Mouse (Mus musculus) right cerebral cortex, postnatal 14 days (tissue): ENCODE measurements at regions not wholly inside any gene's neighbourhood (a gene's known extent, or its start where the extent isn't known, plus 50 kb on each side); places are given as distances from the start of the nearest gene placed in this dataset.

Source experiments
- DNase-seq: peaks from one replicate; pipeline ENCODE4 v3.0.0; 2022

GRCm38 (mm10) chr11:71884861-71885260 lies 135.1 kb downstream of the Wscd1 start:
- DNase-seq, result no peak

GRCm38 (mm10) chr11:71881841-71882240 lies 132.1 kb downstream of the Wscd1 start:
- no peak for DNase-seq

DNA sequence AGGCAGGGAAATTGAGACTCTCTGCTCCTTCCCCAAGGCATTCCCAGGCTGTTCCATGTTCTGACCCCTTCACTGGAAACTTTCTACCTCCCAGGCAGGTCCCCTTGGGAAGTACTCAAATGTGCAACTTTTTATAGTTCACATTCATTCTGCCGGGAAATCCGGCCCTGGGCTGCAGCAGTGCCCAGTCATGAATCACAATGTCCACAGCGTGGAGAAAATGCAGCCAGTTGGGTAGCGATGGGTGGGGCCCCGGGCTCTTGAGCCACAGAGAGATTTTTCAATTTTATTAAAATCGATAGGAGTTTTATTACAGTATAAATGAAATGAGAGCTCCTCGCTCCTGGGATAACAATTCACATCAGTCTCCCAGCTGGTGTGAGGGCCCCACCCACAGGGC lies 121.6 kb downstream of the Wscd1 start:
- DNase-seq, result no peak

GRCm38 (mm10) chr11:71866690-71867089 lies 117.0 kb downstream of the Wscd1 start:
- no peak for DNase-seq

DNA sequence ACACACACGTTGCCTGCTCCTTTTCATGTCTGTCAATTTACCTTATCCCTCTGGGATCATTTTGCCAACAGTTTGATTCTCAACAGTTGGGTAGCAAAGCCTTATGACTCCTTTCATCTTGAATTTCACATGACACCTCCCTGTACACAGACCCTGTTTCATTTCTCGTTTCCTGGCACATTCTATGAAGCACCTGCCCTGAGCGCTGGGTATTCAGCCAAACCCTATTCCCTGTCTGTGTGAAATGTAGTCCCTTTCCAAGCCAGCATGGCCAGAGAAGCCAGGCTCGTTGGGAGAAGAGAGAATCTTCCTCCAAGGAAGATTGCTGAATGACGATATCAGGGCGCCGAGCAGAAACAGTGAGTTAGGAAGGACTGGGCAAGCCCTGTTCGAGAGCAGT lies 108.2 kb downstream of the Wscd1 start:
- no peak for DNase-seq

GRCm38 (mm10) chr11:71855557-71855956 lies 105.8 kb downstream of the Wscd1 start:
- no peak for DNase-seq

GRCm38 (mm10) chr11:71855058-71855457 lies 105.3 kb downstream of the Wscd1 start:
- DNase-seq, result no peak

DNA sequence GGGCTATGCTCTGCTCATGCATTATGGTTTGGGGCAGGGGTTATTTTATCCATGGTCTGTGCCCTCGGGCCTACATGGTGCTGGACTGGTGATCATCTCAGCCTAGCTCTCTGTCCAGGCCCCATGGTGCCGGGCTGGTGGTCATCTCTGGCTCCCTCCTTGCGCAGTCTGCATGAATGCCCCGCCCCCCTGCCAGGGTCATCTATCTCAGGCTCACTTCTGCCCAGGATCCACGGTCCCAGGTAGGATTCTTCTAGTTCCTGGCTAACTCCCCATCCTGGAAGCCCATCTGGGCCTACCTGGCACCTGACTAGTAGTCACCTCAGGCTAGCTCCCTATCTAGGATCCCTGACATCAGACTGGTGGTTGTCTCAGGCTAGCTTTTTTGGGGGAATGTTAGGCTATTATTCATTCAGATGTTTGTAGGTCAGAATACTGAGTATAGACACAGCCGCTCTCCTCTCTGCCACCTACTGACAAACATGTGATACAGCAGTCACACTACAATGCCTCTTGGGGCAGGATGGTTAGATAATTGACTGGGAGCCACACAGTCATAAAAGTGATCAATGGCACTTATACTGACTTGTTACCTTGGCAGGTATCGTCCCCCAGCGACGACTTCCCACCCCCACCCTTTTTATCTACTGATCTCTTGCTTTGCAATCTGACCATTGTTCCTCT lies 98.1 kb downstream of the Wscd1 start:
- no peak for DNase-seq

GRCm38 (mm10) chr11:71846496-71846895 lies 96.8 kb downstream of the Wscd1 start:
- DNase-seq, result no peak

DNA sequence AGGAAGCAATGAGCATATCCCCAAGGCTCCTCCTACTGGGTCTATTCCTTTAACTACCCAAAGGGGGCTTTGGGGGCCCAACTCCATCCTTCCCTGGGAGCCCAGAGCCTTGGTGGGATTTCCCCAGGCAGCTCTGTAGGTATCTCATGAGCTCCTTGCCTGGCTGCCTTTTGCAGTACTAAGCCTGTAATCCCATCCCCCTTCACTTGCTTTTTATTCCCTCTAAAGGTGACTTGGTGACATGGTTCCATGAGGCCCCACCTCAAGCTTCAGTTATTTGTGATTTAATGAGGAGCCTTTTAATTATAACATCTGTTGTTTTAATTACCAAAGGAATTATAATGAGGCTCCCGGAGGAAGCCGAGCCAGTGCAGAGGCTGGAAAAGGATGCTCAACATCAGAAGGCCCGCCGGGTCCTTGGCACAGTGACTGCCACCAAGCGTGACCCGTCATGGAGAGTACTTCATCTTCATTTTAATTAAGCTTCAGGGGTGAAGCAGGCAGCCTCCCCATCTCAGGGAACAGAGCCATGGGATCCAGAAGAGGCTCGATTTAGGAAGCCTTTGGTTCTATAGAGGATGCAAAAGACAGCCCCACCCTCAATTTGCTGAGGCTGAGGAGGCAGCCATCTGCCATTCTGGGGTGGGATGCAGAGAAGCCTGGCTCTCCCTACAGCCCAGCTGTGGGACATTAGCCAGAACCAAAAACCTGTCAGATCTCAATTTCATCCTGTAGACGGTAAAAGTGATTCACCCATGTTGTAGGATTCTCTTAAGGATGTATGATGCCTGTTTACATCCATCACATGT lies 91.1 kb downstream of the Wscd1 start:
- no peak for DNase-seq
